Mouse (Mus musculus) lung, embryonic 15.5 days (tissue): ENCODE data around the gene Dynll2. TPM values are rescaled to one million over a fixed set of nuclear protein-coding genes. Genes with fewer than 3 reads are reported as not detected.
"Not testable (repeated sequence)": the region's sequence is repeated elsewhere in the genome, so short reads cannot be mapped to it uniquely, and the experiment has no call there.

Source experiments
- ATAC-seq: fragments of 200-750 bp; cut with Nextera tagmentation; 2 replicates; pipeline ENCODE4 v1.8.0; 2017; ENCODE audit warnings: moderate number of reproducible peaks, borderline replicate concordance; ENCODE audit not compliant: low FRiP score, low TSS enrichment; ENCODE audit errors: extremely low read depth
- H3K27ac ChIP-seq: fragments of 300-500 bp; sonication (generic); 2 replicates; pipeline ENCODE4 v1.5.1; 2015; ENCODE audit warnings: moderate library complexity, mild to moderate bottlenecking, inconsistent platforms
- H3K27me3 ChIP-seq: fragments of 300-500 bp; sonication (generic); 2 replicates; pipeline ENCODE4 v1.6.1; 2015; ENCODE audit warnings: inconsistent platforms
- H3K36me3 ChIP-seq: fragments of 300-500 bp; sonication (generic); 2 replicates; pipeline ENCODE4 v1.6.1; 2015; ENCODE audit warnings: inconsistent platforms
- H3K4me1 ChIP-seq: fragments of 300-500 bp; sonication (generic); 2 replicates; pipeline ENCODE4 v1.6.1; 2015; ENCODE audit warnings: inconsistent platforms
- H3K4me2 ChIP-seq: fragments of 300-500 bp; sonication (generic); 2 replicates; pipeline ENCODE4 v1.6.1; 2015; ENCODE audit warnings: inconsistent platforms, mild to moderate bottlenecking, moderate library complexity
- H3K4me3 ChIP-seq: fragments of 300-500 bp; sonication (generic); 2 replicates; pipeline ENCODE4 v1.5.1; 2015; ENCODE audit warnings: mild to moderate bottlenecking, inconsistent platforms
- H3K9ac ChIP-seq: fragments of 300-500 bp; sonication (generic); 2 replicates; pipeline ENCODE4 v1.6.1; 2015; ENCODE audit warnings: inconsistent platforms
- H3K9me3 ChIP-seq: fragments of 300-500 bp; sonication (generic); 2 replicates; pipeline ENCODE4 v1.6.1; 2016; ENCODE audit warnings: inconsistent platforms
- WGBS: fragments of 180-500 bp; shearing (Covaris S2); methylation state at CpG from one replicate; pipeline ENCODE4 v1.1.7; 2015; 5-methylcytosine and 5-hydroxymethylcytosine counted together
- polyA plus RNA-seq: library from polyadenylated mRNA; unstranded; fragments of >200 nt; fragmentation: Nextera tagmentation; extraction: Ambion mirVana; gene quantifications from 2 replicates; pipeline ENCODE4 v1.2.1, GENCODE M21; 2015

The Dynll2 gene
- polyA plus RNA-seq, 1 experiment from 2014 or later: 26.1 TPM

DNA sequence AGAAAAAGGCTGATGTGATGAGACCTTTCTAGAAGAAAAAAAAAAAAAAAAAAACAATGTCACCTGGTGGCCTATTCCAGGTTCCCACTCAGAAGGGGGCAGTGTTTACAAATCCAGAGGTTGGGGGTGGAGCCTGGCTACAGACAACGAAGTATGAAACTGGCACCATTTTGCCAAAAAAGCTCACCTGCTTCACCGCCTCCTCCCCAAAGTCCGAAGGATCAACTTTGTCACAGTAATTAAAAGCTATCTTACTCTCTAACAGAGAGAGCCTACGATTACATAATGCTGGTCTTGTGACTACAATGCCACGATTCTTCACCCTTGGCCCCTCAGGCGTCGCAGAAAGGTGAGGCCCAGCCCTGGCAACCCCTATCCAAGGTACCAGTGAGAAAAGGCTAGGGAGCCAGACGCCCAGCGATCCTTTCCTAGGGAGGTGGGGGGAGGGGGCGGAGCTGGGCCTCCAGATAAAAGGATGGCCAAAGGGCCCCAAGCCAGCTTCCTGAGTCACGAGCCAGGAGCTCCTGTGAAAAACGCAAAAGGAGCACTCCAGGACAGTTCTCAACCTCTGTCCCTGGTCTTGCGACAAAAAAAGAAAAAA, 1.1 kb downstream of the Dynll2 start:
- Histone ChIP-seq H3K4me3 (peak overlapping the region; percentile 87), H3K27ac (peak overlapping the region; percentile 94), H3K9me3 (no peaks in the 10 kb centered on the region), H3K27me3 (no peaks in the 10 kb centered on the region), H3K9ac (peak overlapping the region; percentile 90), H3K4me2 (peak overlapping the region; percentile 69), H3K4me1 (peaks cover 29% of the 10 kb centered on the region), H3K36me3 (peaks cover 26% of the 10 kb centered on the region)
- ATAC-seq: peak; percentile 36; the same call in 1 of the 2 replicates
- WGBS: 3% methylated on average over 13 of the region's 13 CpGs

- no peaks in the 10 kb centered on the region for H3K27me3 ChIP-seq
- 16% methylated on average over 9 of the region's 9 CpGs for WGBS
Measured at GRCm38 (mm10) chr11:87985643-87986042, 1.7 kb downstream of the Dynll2 start.

GRCm38 (mm10) chr11:87984571-87984970, 2.8 kb downstream of the Dynll2 start:
- Histone ChIP-seq H3K27me3 (no peaks in the 10 kb centered on the region), H3K27ac (no peak overlapping the region), H3K9me3 (no peaks in the 10 kb centered on the region), H3K9ac (no peak overlapping the region), H3K4me1 (peaks cover 25% of the 10 kb centered on the region), H3K36me3 (peaks cover 43% of the 10 kb centered on the region), H3K4me3 (no peak overlapping the region), H3K4me2 (peak overlapping the region; percentile 69; the same call in 1 of the 2 replicates)
- ATAC-seq: no peak
- 82% methylated on average over 3 of the region's 3 CpGs for WGBS

More at GRCm38 (mm10) chr11:87985643-87986042, 1.7 kb downstream of the Dynll2 start:
- Histone ChIP-seq H3K4me1 (peaks cover 25% of the 10 kb centered on the region), H3K9me3 (no peaks in the 10 kb centered on the region), H3K4me3 (peak overlapping the region; percentile 87), H3K27ac (no peak overlapping the region), H3K9ac (peak overlapping the region; percentile 90), H3K36me3 (peaks cover 32% of the 10 kb centered on the region), H3K4me2 (peak overlapping the region; percentile 69)
- ATAC-seq: no peak

DNA sequence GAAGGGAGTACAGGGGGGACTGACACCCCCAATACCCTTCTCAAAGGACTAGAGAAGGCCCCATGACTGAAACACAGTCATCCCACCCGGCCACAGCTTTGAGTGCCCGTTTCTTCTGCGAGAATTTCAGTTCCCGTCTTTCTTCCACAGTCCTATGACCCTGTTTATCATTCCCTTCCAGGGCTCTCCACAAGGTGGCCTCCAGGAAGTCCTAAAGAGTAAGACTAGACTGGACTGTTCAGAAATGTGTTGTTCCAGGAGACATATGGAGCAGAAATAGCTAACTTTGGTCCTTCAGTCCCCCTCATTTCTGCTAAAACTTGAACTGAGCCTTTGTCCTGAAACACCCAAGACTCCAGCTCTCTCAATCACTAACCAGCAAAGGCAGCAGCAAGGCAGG, 8.4 kb downstream of the Dynll2 start:
- ATAC-seq: no peak

GRCm38 (mm10) chr11:87977021-87977420, 10.3 kb downstream of the Dynll2 start:
- not testable (repeated sequence) for H3K4me3 ChIP-seq, H3K4me2 ChIP-seq, ATAC-seq, H3K9me3 ChIP-seq, H3K27ac ChIP-seq, H3K27me3 ChIP-seq, H3K9ac ChIP-seq
- peaks cover 10% of the 10 kb centered on the region for H3K4me1 ChIP-seq
- H3K36me3 ChIP-seq: peaks cover 45% of the 10 kb centered on the region
- WGBS: 83% methylated on average over 8 of the region's 8 CpGs

More for the DNA sequence above, 8.4 kb downstream of the Dynll2 start:
- H3K4me1 ChIP-seq: peaks cover 10% of the 10 kb centered on the region
- no peaks in the 10 kb centered on the region for H3K27me3 ChIP-seq
- H3K4me3 ChIP-seq: no peak overlapping the region
- H3K27ac ChIP-seq: no peak overlapping the region
- H3K9ac ChIP-seq: no peak overlapping the region
- H3K9me3 ChIP-seq: no peaks in the 10 kb centered on the region
- peaks cover 63% of the 10 kb centered on the region for H3K36me3 ChIP-seq
- WGBS: 64% methylated on average over 4 of the region's 4 CpGs
- no peak overlapping the region for H3K4me2 ChIP-seq

- no peak overlapping the region for H3K27ac ChIP-seq
- H3K27me3 ChIP-seq: no peaks in the 10 kb centered on the region
- H3K9me3 ChIP-seq: no peaks in the 10 kb centered on the region
- H3K36me3 ChIP-seq: peaks cover 21% of the 10 kb centered on the region
- H3K4me2 ChIP-seq: no peak overlapping the region
- no peak overlapping the region for H3K9ac ChIP-seq
- H3K4me1 ChIP-seq: peaks cover 10% of the 10 kb centered on the region
- no peak overlapping the region for H3K4me3 ChIP-seq
- peak; percentile 62; the same call in 1 of the 2 replicates for ATAC-seq
- 8% methylated on average over 11 of the region's 11 CpGs for WGBS
Measured at GRCm38 (mm10) chr11:87974477-87975181, 12.7 kb downstream of the Dynll2 start.

GRCm38 (mm10) chr11:87973559-87974305, 13.6 kb downstream of the Dynll2 start:
- no peak overlapping the region for H3K27ac ChIP-seq
- ATAC-seq: no peak
- H3K27me3 ChIP-seq: no peaks in the 10 kb centered on the region
- H3K36me3 ChIP-seq: peaks cover 13% of the 10 kb centered on the region
- no peaks in the 10 kb centered on the region for H3K9me3 ChIP-seq
- WGBS: 44% methylated on average over 10 of the region's 10 CpGs
- H3K4me1 ChIP-seq: peaks cover 12% of the 10 kb centered on the region
- H3K4me2 ChIP-seq: no peak overlapping the region
- H3K4me3 ChIP-seq: no peak overlapping the region
- no peak overlapping the region for H3K9ac ChIP-seq

DNA sequence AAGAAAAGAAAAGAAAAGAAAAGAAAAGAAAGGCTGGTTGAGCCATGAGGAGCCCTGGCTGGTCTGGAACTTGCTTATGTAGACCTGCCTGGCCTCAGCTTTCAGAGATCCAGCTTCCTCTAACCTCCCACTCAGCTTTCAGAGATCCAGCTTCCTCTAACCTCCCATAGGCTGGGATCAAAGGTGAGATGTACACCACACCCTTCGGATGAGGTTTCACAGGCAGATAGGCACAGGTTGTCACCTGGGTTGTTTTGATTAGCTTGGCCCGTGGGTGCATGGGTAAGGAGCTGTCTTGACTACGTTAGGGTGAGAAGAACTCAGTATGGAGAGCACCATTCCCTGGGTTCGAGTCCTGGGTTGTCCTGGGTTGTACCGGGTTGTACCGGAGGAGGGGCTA, 14.5 kb downstream of the Dynll2 start:
- H3K9me3 ChIP-seq: no peaks in the 10 kb centered on the region
- no peak overlapping the region for H3K9ac ChIP-seq
- no peak overlapping the region for H3K4me2 ChIP-seq
- H3K27me3 ChIP-seq: no peaks in the 10 kb centered on the region
- WGBS: 58% methylated on average over 6 of the region's 6 CpGs
- H3K36me3 ChIP-seq: peaks cover 5% of the 10 kb centered on the region; the same call in 1 of the 2 replicates
- no peak overlapping the region for H3K4me3 ChIP-seq
- no peak overlapping the region for H3K27ac ChIP-seq
- H3K4me1 ChIP-seq: peaks cover 15% of the 10 kb centered on the region
- no peak for ATAC-seq

DNA sequence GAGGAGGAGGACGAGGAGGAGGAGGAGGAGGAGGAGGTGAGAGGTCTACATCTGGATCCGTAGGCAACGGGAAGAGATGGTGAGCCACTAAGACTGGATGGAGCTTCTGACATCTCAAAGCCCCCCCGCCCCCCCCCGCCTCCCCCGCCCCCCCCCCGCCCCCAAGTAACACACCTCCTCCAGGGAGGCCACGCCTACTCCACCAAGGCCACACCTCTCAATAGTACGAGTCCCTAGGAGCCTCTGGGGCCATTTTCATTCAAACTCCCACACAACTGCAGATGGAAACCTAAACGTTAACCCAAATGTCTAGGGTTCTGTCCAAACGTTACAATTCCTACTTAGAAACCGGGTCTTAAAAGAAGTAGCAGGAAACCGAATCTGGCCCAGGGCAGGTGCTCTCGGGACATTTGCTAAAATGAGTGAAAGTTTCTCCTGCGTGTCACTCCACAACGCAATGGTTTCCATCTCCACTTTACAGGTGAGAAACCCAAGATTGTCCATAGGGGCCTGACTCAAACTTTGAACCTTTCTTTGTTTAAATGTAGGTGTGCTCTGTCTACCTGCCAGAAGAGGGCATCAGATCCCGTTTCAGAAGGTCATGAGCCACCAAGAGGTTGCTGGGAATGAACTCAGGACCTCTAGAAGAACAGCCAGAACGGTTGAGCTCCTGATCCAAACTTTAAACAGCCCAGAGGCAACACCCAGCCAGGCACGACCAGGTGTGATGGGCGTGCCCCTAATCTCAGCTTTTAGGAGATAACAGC, 18.8 kb downstream of the Dynll2 start:
- Histone ChIP-seq H3K4me2 (peak overlapping the region; percentile 53), H3K4me1 (0 out of 2 replicates have a peak, but pooled peaks cover 7% of the 10 kb centered on the region), H3K36me3 (no peaks in the 10 kb centered on the region), H3K4me3 (no peak overlapping the region), H3K9me3 (no peaks in the 10 kb centered on the region), H3K27ac (no peak overlapping the region), H3K9ac (no peak overlapping the region), H3K27me3 (peaks cover 5% of the 10 kb centered on the region; the same call in 1 of the 2 replicates)
- 14% methylated on average over 16 of the region's 20 CpGs for WGBS
- no peak for ATAC-seq

DNA sequence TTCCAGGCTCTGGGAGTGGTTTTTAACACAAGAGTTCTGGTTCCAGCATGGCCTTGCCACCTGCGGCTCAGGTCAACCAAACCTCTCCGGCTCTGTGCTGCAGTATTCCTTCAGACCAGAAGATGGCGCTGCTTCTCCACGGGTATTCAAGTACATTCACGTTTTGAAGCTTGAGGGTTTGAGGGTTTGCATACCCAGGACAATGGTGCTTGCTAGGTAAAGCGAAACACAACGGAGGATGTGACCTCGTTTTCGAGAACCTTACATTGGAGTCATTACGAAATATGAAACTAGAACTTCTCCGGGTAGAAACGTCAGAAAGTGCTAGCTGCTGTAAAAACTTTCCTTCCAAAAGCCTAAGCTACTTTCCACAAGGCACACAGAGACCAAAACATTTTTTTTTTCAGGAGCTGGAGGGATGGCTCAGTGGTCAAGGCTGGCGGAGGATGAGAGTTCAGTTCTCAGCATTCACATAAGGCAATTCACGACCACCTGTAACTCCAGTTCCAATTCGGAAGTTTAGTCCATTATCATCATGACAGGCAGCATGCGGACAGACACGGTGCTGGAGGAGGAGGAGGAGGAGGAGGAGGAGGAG, 19.5 kb downstream of the Dynll2 start:
- H3K4me1 ChIP-seq: 0 out of 2 replicates have a peak, but pooled peaks cover 7% of the 10 kb centered on the region
- peaks cover 5% of the 10 kb centered on the region; the same call in 1 of the 2 replicates for H3K27me3 ChIP-seq
- WGBS: under 1% methylated on average over 17 of the region's 17 CpGs
- peak overlapping the region; percentile 53 for H3K4me2 ChIP-seq
- no peak for ATAC-seq
- no peak overlapping the region for H3K27ac ChIP-seq
- H3K4me3 ChIP-seq: peak overlapping the region; percentile 25
- no peaks in the 10 kb centered on the region for H3K9me3 ChIP-seq
- H3K9ac ChIP-seq: no peak overlapping the region
- no peaks in the 10 kb centered on the region for H3K36me3 ChIP-seq

- no peak overlapping the region for H3K27ac ChIP-seq
- H3K4me3 ChIP-seq: no peak overlapping the region
- H3K9me3 ChIP-seq: no peaks in the 10 kb centered on the region
- 22% methylated on average over 10 of the region's 10 CpGs for WGBS
- H3K36me3 ChIP-seq: no peaks in the 10 kb centered on the region
- no peak for ATAC-seq
- 0 out of 2 replicates have a peak, but pooled peaks cover 7% of the 10 kb centered on the region for H3K4me1 ChIP-seq
- no peak overlapping the region for H3K4me2 ChIP-seq
- peaks cover 5% of the 10 kb centered on the region; the same call in 1 of the 2 replicates for H3K27me3 ChIP-seq
- H3K9ac ChIP-seq: no peak overlapping the region
Measured at GRCm38 (mm10) chr11:87966214-87966613, 21.1 kb downstream of the Dynll2 start.
